Mouse (Mus musculus) erythroblast, embryonic 14.5 days (primary cell): ENCODE data around the gene Mgp.

Experiments
- GATA1 ChIP-seq: IDR thresholded peaks from 2 replicates; pipeline ENCODE4 v1.6.1; 2012; ENCODE audit warnings: low read length, inconsistent platforms, mixed read lengths
- TAL1 ChIP-seq: IDR thresholded peaks from 3 replicates; pipeline ENCODE4 v1.6.1; 2012; ENCODE audit warnings: low read length, inconsistent platforms, mixed read lengths

DNA sequence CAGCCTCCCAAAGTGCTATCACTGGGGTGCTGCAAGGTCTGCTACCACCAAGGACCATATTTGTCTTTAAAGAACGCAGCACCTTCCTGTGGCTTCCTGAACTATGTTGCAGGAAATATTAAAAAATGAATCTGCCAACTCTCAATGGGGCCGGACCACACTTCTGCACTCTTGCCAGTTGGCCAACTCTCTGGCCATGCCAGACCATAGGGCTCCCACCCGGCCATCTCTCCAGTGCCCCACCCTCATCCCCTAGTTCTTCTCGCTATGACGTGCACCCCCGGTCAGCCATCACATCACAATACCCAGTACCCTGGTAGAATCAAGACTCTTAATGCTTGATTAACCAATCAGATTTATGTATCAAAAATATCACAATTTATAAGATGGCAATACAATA is 8.3 kb upstream of the Mgp start:
- no peak for TF ChIP-seq GATA1
- TF ChIP-seq TAL1 = no peak
